Mouse (Mus musculus) lung, adult 2 months (tissue): Measurements from ENCODE around the gene Slc6a4. TPM values are rescaled to one million over a fixed set of nuclear protein-coding genes. Genes with fewer than 3 reads are reported as not detected.

ENCODE experiments used
- DNase-seq: peaks from one replicate; pipeline ENCODE4 v3.0.0; 2022
- H3K4me1 ChIP-seq: fragments of 200-500 bp; 2 replicates; pipeline ENCODE4 v1.6.1; 2011; ENCODE audit warnings: low read length; ENCODE audit not compliant: control insufficient read depth, insufficient read depth
- H3K4me3 ChIP-seq: fragments of 200-500 bp; replicated peaks from 2 replicates; pipeline ENCODE3; 2011; ENCODE audit warnings: low read depth, mild to moderate bottlenecking, control low read depth, low read length; ENCODE audit errors: extremely low read depth
- CTCF ChIP-seq: fragments of 200-500 bp; IDR thresholded peaks from 2 replicates; pipeline ENCODE4 v1.5.1; 2011; ENCODE audit warnings: mild to moderate bottlenecking, low read length, control low read depth; ENCODE audit not compliant: insufficient read depth
- POLR2A ChIP-seq: fragments of 200-500 bp; IDR thresholded peaks from 2 replicates; pipeline ENCODE4 v1.6.1; 2011; ENCODE audit warnings: low read depth, mild to moderate bottlenecking, control low read depth, low read length, borderline replicate concordance; ENCODE audit errors: extremely low read depth
- WGBS: fragments of 180-500 bp; shearing (Covaris S2); methylation state at CpG from one replicate; pipeline ENCODE4 v1.1.7; 2018; 5-methylcytosine and 5-hydroxymethylcytosine counted together
- polyA plus RNA-seq: library from polyadenylated mRNA; depleted of rRNA; stranded (reverse); fragments of >200 nt; gene quantifications from 2 replicates; pipeline ENCODE4 v1.2.3, GENCODE M21; 2012

Gene Slc6a4
- polyA plus RNA-seq, 1 experiment, result 9.5 TPM

DNA sequence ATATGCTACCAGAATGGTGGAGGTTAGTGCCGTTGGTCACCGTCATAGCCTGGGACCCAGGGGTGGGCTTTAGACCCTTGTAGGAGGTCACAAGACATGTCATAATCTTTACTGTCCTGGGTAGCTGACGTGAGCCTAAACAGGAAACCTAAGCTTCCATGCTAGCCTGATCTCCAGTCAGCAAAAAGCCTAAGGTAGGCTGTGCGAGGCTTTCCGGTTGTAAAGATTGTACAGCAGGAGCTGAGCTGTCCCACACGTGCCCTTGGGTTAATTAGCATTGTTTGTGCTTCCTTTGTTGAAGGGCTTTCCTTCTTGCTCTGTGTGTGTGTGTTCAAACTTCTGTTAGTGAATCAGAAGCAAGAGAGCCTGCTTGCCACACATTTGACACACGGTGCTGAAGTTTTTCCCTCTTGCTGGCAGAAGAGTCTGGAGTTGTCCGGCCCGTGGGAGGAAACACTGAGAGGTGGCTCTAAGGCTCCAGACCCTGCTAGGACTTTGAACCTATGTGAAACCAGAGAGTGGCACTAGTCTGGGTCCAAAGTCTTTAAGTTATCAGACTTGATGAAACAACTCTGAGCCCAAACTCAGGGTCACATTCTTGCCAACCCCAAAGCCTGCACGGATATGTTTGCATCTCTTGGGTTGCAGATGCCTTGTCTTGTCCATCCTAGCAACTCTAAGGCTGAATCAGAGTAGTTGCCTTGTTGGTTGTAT is 12.5 kb downstream of the Slc6a4 start:
- no peak for DNase-seq
- WGBS, result 70% methylated on average over 10 of the region's 10 CpGs
- Histone ChIP-seq H3K4me3 (no peak overlapping the region), H3K4me1 (no peaks in the 10 kb centered on the region)
- no peak for TF ChIP-seq CTCF
- no peak for TF ChIP-seq POLR2A

DNA sequence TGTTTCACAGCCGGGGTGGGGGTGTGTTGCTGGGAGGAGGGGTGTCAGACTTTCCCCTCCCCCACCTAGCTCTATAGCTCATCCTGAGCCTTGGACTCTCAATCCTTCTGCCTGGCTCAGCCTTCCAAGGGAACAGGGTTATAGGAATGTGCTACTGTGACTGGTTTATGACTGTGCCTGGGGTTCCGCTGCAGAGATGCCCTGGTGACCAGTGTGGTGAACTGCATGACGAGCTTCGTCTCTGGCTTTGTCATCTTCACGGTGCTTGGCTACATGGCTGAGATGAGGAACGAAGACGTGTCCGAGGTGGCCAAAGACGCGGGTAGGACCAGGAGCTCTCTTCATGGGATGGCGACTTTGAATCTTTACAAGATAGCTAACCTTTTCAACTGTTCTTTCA is 19.6 kb downstream of the Slc6a4 start:
- H3K4me1 ChIP-seq, result no peaks in the 10 kb centered on the region
- no peak overlapping the region for H3K4me3 ChIP-seq
- no peak for TF ChIP-seq CTCF
- TF ChIP-seq POLR2A, result no peak
- DNase-seq, result no peak
- WGBS, result 84% methylated on average over 11 of the region's 11 CpGs

DNA sequence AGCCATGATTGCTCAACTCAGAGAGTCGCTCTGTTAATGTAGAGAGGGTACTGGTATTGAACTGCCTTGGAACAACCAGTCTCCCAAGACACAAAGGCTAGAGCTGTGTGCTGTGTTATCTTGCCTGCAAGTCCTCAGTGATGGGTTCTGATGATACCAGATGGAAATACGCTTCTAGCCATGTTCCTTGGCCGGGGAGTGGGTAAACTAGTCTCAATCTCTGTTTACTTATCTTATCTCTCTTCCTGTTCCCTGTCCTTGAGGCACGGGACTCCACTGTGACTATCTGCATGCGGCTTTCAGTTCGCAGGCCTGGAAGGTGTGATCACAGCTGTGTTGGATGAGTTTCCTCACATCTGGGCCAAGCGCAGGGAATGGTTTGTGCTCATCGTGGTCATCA is 21.1 kb downstream of the Slc6a4 start:
- Histone ChIP-seq H3K4me1 (no peaks in the 10 kb centered on the region), H3K4me3 (no peak overlapping the region)
- no peak for TF ChIP-seq POLR2A
- TF ChIP-seq CTCF, result no peak
- WGBS, result 33% methylated on average over 8 of the region's 8 CpGs
- DNase-seq, result no peak

DNA sequence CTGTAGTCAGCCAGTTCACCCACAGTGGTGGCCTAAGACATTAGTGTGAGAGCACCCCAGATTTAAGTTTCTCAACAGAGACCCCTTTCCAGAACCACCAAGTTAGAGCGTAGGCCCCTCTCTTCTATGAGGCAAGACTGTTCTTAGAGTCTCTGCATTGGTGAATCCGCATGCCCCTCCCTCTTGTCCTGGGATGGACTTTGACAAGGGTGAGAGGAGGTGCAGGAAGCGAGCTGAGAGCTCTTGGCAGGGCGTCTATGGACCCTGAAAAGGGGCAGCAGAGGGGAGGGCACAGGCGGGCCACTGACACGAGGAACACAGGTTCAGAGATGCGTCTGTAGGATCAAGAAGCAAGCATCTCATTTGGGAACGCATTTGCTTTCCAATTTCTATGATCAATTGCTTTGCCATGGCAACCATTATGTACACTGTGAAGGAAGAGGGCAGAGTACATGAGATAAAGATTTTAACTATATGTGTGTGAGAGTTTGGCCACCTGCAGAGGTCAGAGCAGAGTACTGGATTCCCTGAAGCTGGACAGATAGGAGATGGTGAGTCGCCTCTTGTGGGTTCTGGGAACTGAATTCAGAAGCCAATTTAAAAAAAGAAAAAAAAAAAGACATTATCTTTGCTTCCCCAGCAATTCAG is 23.5 kb downstream of the Slc6a4 start:
- no peaks in the 10 kb centered on the region for H3K4me1 ChIP-seq
- no peak for DNase-seq
- TF ChIP-seq CTCF, result no peak
- WGBS, result 63% methylated on average over 9 of the region's 9 CpGs
- no peak overlapping the region for H3K4me3 ChIP-seq

DNA sequence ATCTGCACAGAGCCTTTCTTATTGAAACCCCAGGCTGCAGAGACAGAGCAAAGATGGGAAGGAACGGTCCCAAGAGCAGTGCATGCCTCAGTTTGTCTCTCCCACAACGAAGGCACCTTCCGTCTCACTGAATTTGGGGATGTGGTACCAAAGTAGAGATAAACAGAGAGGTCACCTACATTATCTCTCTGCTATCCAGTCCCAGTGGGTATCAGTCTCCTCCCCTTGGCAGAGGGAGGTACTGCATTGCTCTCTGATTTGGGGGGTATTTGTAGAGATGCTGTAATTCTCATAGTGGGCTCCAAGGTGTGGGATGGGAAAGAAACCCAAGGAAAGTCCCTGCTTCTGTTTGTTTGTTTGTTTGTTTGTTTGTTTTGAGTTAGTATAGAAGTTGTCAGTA is 28.2 kb downstream of the Slc6a4 start:
- TF ChIP-seq CTCF, result no peak
- no peak for TF ChIP-seq POLR2A
- 71% methylated on average over 3 of the region's 3 CpGs for WGBS
- DNase-seq, result no peak
- no peaks in the 10 kb centered on the region for H3K4me1 ChIP-seq
- H3K4me3 ChIP-seq, result no peak overlapping the region

DNA sequence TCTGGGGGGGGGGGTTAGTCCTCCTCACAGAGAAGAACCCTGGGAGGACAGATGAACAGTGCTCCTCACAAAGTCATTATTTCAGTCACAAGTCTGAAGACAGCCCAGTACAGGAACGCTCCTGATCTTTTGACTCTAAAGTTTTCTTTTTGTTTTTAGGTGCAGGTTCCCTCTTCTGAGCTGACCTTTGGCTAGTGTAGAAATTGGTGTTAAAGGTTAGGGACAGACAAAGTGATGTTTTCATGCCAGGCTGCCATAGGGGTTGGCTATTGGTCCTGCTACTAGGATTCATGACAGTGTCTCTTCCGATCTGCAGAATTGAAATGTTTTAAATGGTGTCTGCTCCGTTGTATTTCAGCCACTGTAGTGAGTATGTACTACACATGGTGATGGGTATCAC is 29.8 kb downstream of the Slc6a4 start:
- no peak for TF ChIP-seq POLR2A
- TF ChIP-seq CTCF, result no peak
- DNase-seq, result no peak
- 78% methylated on average over 3 of the region's 3 CpGs for WGBS
- Histone ChIP-seq H3K4me1 (no peaks in the 10 kb centered on the region), H3K4me3 (no peak overlapping the region)

DNA sequence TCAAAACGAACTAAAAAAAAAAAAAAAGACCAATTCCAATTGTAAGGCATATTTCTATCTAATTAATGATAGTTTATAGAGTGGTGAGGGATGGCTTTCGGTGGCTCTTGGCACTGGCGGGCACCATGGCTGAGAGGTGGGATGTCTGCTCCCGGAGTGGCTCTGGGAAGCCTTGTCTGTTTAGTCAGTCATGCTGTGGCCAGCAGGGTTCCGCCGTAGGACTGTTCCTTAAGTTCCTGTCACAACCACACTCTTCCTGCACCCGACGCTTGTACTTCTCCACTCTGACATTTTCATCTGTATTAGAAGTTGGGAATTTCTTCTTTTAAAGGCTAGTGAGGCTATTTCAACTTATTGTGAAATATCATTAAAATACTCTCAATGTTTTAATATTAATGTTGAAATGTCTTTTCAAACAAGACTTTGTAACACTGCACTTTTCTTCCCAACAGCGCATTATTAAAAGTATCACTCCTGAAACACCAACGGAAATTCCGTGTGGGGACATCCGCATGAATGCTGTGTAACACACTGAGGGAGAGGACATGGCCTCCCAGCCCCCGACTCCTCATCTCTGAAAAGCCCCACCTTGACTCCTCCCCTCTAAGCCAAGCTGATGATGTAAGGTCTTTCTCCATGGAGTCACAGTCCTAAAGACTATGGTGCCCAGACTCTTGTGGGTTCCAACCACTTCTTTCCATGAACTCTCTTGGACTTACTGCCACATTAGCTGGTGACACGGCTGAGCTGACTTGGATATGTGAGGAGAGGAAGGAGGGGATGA is 32.9 kb downstream of the Slc6a4 start:
- 67% methylated on average over 14 of the region's 14 CpGs for WGBS
- no peaks in the 10 kb centered on the region for H3K4me1 ChIP-seq
- H3K4me3 ChIP-seq, result no peak overlapping the region
- no peak for DNase-seq
- TF ChIP-seq CTCF, result no peak
- no peak for TF ChIP-seq POLR2A

DNA sequence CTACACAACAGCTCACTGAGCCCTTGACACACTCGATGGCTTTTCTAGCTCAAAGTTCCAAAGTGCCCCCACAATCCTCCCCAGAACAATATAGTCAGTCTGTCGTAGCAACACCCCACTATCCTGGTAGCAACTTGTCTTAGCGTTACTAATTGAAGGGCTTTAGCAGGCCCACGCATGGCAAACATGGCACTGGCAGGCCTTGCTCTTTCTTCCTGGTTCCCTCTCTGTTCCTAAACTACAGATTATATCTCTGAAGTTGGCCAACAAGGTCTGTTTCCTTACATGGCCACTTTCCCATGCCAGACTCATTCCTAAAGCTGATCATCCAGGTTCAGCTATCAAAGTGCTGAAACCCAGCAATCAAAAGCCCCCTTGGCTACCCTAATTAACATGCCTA is 43.5 kb downstream of the Slc6a4 start:
- H3K4me1 ChIP-seq, result no peaks in the 10 kb centered on the region
- H3K4me3 ChIP-seq, result no peak overlapping the region
- WGBS, result 84% methylated on average over 4 of the region's 4 CpGs
- DNase-seq, result no peak
- no peak for TF ChIP-seq POLR2A
- no peak for TF ChIP-seq CTCF

DNA sequence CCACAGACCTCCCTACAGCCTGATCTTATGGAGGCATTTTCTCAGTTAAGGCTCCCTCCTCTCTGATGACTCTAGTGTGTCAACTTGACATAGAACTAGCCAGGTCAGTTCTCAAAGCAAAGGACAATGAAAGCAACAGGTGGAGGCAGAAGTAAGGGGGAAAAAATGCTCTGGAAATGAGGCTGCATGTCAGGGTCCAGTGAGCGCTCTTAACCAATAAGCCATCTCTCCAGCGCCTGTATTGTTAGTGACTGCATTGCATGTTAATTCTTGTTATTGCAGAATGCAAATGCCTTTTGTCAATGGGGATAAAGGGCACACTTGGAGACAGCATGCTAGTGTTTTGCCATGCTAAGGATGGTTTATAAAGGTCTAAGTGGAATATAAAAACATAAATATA is 44.4 kb downstream of the Slc6a4 start:
- 91% methylated on average over 2 of the region's 2 CpGs for WGBS
- DNase-seq, result no peak
- Histone ChIP-seq H3K4me1 (no peaks in the 10 kb centered on the region), H3K4me3 (no peak overlapping the region)
- TF ChIP-seq CTCF (no peak), POLR2A (no peak)
